Mouse (Mus musculus): ENCODE results near the gene Kcnq4.

DNA sequence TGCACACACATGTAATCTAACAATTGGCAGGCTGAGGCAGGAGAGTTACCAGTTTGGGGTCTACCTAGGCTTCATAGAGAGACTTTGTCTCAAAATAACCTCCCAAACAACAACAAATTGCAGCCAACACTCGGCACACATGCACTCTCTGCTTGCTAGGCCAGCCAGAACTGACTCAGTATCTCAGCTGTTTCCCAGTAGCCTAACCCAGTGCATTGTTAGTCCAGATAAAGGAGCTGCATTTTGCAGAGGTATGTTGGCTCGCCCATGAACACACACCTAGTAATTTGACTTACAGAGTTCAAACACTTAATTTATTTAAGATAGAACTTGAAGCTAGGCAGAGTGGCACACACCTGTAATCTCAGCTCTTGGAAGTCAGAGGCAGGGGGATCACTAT lies 72.8 kb downstream of the Kcnq4 start:
- TF ChIP-seq POLR2A (IDR thresholded peaks at IDR 0.05; ENCODE audit: borderline replicate concordance, extremely low read depth, low read depth, low read length) (no peak), CTCF (IDR thresholded peaks at IDR 0.05; ENCODE audit: insufficient read depth, low read length) (no peak)
